Mouse (Mus musculus): ENCODE measurements around the gene Kif18b. TPM values are rescaled to one million over a fixed set of nuclear protein-coding genes. Genes with fewer than 3 reads are reported as not detected.

The Kif18b gene
- total and polyA plus RNA-seq, 2 experiments from 2014 or later = 0.46 to 6.3 TPM

DNA sequence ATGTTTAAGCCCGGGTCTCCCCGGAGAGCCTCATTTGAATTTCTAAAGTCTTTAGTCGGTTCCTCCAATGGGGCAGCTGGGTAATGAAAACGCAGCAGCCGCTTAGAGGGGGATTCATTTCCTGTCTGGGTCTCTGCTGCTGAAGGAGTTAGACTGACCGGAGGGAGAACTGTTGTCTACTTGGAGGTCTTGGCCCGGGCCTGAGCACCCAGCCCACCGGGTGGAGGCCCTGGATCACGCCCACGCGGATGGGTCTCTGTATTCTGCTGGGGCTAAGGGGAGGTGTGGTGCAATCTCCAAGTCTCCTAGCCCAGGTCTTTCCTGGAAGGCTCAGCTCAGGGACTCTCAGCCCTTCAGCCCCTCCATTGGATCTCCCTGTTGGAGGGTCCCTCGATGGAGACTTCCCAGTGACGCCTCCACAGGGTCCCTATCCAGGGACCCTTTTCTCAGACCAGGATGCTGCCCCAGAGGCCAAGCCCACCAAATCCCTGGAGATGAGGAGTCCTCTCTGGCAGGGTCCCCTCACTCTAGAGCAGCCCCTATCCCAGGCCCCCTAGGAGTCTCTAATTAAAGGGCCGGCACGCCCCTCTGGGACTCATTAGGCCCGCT is 38.4 kb upstream of the Kif18b start:
- DNase-seq (ENCODE audit: low spot score) = no peak
- H3K27ac ChIP-seq (ENCODE audit: low read depth, low read length) = peak overlapping the region; percentile 52
- H3K4me3 ChIP-seq (ENCODE audit: low read depth, low read length) = no peak overlapping the region
- peak; percentile 52; the same call in 1 of the 2 replicates for ATAC-seq (ENCODE audit: low FRiP score)
- H3K9me3 ChIP-seq (ENCODE audit: low read length) = no peaks in the 10 kb centered on the region
- whole genome bisulfite sequencing = 3% methylated on average over 16 of the region's 16 CpGs
- H3K4me1 ChIP-seq (ENCODE audit: insufficient read depth, low read length) = peaks cover 9% of the 10 kb centered on the region; the same call in 1 of the 2 replicates
- H3K4me2 ChIP-seq (ENCODE audit: low read depth, low read length, poor library complexity, severe bottlenecking) = peak overlapping the region; percentile 23
- TF ChIP-seq CTCF (IDR thresholded peaks at IDR 0.05) = no peak
- no peaks in the 10 kb centered on the region for H3K36me3 ChIP-seq (ENCODE audit: insufficient read depth, low read length)
- peak overlapping the region; percentile 37; the same call in 1 of the 2 replicates for H3K9ac ChIP-seq (replicated peaks; ENCODE audit: low read length, poor library complexity, severe bottlenecking)
- H3K27me3 ChIP-seq (ENCODE audit: insufficient read depth, low read length) = no peaks in the 10 kb centered on the region

DNA sequence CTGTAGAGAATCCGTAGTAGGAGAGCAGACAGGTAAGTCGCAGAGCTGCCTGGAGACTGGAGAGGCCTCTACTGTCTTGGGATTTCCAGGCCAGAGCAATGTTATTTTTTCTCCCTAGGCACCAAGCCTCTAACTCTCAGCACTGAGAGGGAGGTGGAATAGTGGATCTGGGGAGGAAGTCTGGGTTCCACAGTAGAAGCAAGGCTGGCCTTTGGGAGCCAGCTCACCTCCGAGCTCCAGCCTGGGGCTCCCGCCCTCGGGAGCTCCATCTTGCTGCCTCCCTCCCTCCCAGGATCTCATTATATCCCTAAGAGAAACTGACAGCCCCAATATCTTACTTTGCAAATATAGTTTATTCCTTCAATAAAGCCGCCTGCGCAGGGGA is 37.9 kb upstream of the Kif18b start:
- WGBS = 15% methylated on average over 7 of the region's 7 CpGs
- TF ChIP-seq CTCF (IDR thresholded peaks at IDR 0.05) = no peak
- H3K4me2 ChIP-seq (ENCODE audit: low read depth, low read length, poor library complexity, severe bottlenecking) = peak overlapping the region; percentile 23
- no peak overlapping the region for H3K9ac ChIP-seq (replicated peaks; ENCODE audit: low read length, poor library complexity, severe bottlenecking)
- H3K36me3 ChIP-seq (ENCODE audit: insufficient read depth, low read length) = no peaks in the 10 kb centered on the region
- H3K27ac ChIP-seq (ENCODE audit: low read depth, low read length) = peak overlapping the region; percentile 52; the same call in 1 of the 2 replicates
- no peak for DNase-seq (ENCODE audit: low spot score)
- no peaks in the 10 kb centered on the region for H3K9me3 ChIP-seq (ENCODE audit: low read length)
- peaks cover 9% of the 10 kb centered on the region; the same call in 1 of the 2 replicates for H3K4me1 ChIP-seq (ENCODE audit: insufficient read depth, low read length)
- no peak overlapping the region for H3K4me3 ChIP-seq (ENCODE audit: low read depth, low read length)
- no peaks in the 10 kb centered on the region for H3K27me3 ChIP-seq (ENCODE audit: insufficient read depth, low read length)
- ATAC-seq (ENCODE audit: low FRiP score) = no peak

DNA sequence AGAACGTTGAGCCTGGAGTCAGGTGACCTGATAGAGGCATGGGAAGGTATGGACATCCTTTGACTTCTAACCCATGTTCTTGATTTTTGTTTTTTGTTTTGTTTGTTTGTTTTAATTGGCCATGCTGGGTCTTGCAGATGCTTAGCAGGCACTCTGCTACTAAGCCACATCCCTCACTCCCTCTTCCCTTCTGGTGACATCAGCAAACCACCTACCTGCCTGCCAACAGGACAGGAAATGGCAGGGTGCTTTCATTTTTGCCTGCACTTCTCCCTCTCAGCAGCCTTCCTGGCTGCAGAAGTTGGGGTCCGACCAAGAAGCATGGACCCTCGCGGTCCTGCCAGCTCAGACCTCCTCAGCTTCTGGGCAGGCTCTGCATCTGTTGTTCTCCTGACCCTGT is 36.2 kb upstream of the Kif18b start:
- ATAC-seq (ENCODE audit: low FRiP score) = no peak
- Histone ChIP-seq H3K27me3 (ENCODE audit: insufficient read depth, low read length) (no peaks in the 10 kb centered on the region), H3K4me3 (ENCODE audit: low read depth, low read length) (no peak overlapping the region), H3K36me3 (ENCODE audit: insufficient read depth, low read length) (no peaks in the 10 kb centered on the region), H3K9ac (replicated peaks; ENCODE audit: low read length, poor library complexity, severe bottlenecking) (no peak overlapping the region), H3K9me3 (ENCODE audit: low read length) (no peaks in the 10 kb centered on the region), H3K4me2 (ENCODE audit: low read depth, low read length, poor library complexity, severe bottlenecking) (no peak overlapping the region), H3K27ac (ENCODE audit: low read depth, low read length) (no peak overlapping the region), H3K4me1 (ENCODE audit: insufficient read depth, low read length) (peaks cover 9% of the 10 kb centered on the region; the same call in 1 of the 2 replicates)
- 88% methylated on average over 4 of the region's 4 CpGs for WGBS
- TF ChIP-seq CTCF (IDR thresholded peaks at IDR 0.05) = no peak
- no peak for DNase-seq (ENCODE audit: low spot score)

DNA sequence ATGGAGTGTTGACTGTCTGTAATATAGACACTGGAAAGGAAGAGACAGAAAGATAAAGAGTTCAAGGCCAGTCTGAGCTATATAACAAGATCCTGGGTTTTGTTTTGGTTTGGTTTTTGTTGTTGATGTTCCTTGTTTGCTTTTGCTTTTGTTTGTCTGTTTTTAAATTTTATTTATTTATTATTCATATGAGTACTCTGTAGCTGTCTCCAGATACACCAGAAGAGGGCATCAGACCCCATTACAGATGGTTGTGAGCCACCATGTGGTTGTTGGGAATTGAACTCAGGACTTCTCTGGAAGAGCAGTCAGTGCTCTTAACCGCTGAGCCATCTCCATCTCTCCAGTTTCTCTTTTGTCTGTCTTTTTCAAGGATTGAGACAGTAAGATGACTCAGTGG is 33.9 kb upstream of the Kif18b start:
- H3K4me3 ChIP-seq (ENCODE audit: low read depth, low read length) = no peak overlapping the region
- DNase-seq (ENCODE audit: low spot score) (no peak), ATAC-seq (ENCODE audit: low FRiP score) (no peak)
- H3K9me3 ChIP-seq (ENCODE audit: low read length) = no peaks in the 10 kb centered on the region
- H3K9ac ChIP-seq (replicated peaks; ENCODE audit: low read length, poor library complexity, severe bottlenecking) = no peak overlapping the region
- 77% methylated on average over 1 of the region's 1 CpGs for WGBS
- no peak overlapping the region for H3K27ac ChIP-seq (ENCODE audit: low read depth, low read length)
- no peak overlapping the region for H3K4me2 ChIP-seq (ENCODE audit: low read depth, low read length, poor library complexity, severe bottlenecking)
- TF ChIP-seq CTCF (IDR thresholded peaks at IDR 0.05) = 0 out of 2 replicates have a peak, but pooled peaks have one; percentile 4
- no peaks in the 10 kb centered on the region for H3K27me3 ChIP-seq (ENCODE audit: insufficient read depth, low read length)
- H3K4me1 ChIP-seq (ENCODE audit: insufficient read depth, low read length) = peaks cover 9% of the 10 kb centered on the region; the same call in 1 of the 2 replicates
- H3K36me3 ChIP-seq (ENCODE audit: insufficient read depth, low read length) = no peaks in the 10 kb centered on the region

DNA sequence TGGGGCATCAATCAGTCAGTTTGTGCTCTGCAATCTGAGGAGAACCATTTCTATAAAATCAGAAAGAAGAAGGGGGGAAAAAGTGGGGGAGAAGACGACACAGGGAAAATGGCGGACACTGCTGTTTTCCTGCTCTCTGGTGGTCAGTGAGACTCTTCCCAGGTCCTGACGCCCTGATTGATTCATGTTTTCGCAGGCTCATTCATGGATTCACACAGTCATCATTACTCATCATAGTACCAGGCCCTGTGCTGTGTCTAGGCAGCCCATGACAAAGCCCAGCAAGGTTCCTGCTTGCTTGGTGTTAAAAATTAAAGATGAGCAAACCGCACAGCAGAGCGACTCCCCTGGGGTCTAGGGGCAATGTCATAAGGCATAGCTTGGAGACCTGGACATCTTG is 33.5 kb upstream of the Kif18b start:
- no peak overlapping the region for H3K4me2 ChIP-seq (ENCODE audit: low read depth, low read length, poor library complexity, severe bottlenecking)
- 90% methylated on average over 6 of the region's 6 CpGs for WGBS
- no peak for TF ChIP-seq CTCF (IDR thresholded peaks at IDR 0.05)
- no peak overlapping the region for H3K4me3 ChIP-seq (ENCODE audit: low read depth, low read length)
- no peaks in the 10 kb centered on the region for H3K9me3 ChIP-seq (ENCODE audit: low read length)
- H3K27ac ChIP-seq (ENCODE audit: low read depth, low read length) = no peak overlapping the region
- DNase-seq (ENCODE audit: low spot score) (no peak), ATAC-seq (ENCODE audit: low FRiP score) (no peak)
- H3K9ac ChIP-seq (replicated peaks; ENCODE audit: low read length, poor library complexity, severe bottlenecking) = no peak overlapping the region
- H3K36me3 ChIP-seq (ENCODE audit: insufficient read depth, low read length) = no peaks in the 10 kb centered on the region
- peaks cover 6% of the 10 kb centered on the region; the same call in 1 of the 2 replicates for H3K4me1 ChIP-seq (ENCODE audit: insufficient read depth, low read length)
- no peaks in the 10 kb centered on the region for H3K27me3 ChIP-seq (ENCODE audit: insufficient read depth, low read length)

DNA sequence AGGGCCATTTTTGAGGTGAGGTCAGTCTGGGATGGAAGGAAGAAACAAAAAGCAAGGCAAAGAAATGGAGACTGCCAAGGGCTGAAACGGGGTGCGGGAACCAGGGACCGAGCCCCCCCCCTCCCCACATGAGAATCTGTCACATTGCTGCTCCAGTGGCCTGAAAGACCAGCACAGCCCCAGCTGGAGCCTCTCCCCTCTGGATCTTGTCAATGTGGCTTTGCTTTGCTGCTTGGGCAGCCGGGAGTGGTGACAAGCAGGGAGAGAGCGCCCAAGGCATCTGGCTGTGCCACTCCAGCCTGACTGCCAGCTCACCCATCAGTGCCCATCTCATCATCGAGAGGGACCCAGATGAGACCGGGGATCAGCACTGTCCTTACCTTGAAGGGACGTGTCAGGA is 32.8 kb upstream of the Kif18b start:
- no peak for ATAC-seq (ENCODE audit: low FRiP score)
- Histone ChIP-seq H3K27ac (ENCODE audit: low read depth, low read length) (no peak overlapping the region), H3K9ac (replicated peaks; ENCODE audit: low read length, poor library complexity, severe bottlenecking) (no peak overlapping the region), H3K9me3 (ENCODE audit: low read length) (no peaks in the 10 kb centered on the region), H3K4me2 (ENCODE audit: low read depth, low read length, poor library complexity, severe bottlenecking) (no peak overlapping the region), H3K36me3 (ENCODE audit: insufficient read depth, low read length) (no peaks in the 10 kb centered on the region), H3K4me3 (ENCODE audit: low read depth, low read length) (no peak overlapping the region), H3K27me3 (ENCODE audit: insufficient read depth, low read length) (no peaks in the 10 kb centered on the region), H3K4me1 (ENCODE audit: insufficient read depth, low read length) (no peaks in the 10 kb centered on the region)
- 80% methylated on average over 8 of the region's 8 CpGs for WGBS
- TF ChIP-seq CTCF (IDR thresholded peaks at IDR 0.05) = no peak
- DNase-seq (ENCODE audit: low spot score) = peak; percentile 34

All from midbrain, postnatal 0 days (tissue).